Mouse (Mus musculus): ENCODE measurements at regions not wholly inside any gene's neighbourhood (a gene's known extent, or its start where the extent isn't known, plus 50 kb on each side); places are given as distances from the start of the nearest gene placed in this dataset.

DNA sequence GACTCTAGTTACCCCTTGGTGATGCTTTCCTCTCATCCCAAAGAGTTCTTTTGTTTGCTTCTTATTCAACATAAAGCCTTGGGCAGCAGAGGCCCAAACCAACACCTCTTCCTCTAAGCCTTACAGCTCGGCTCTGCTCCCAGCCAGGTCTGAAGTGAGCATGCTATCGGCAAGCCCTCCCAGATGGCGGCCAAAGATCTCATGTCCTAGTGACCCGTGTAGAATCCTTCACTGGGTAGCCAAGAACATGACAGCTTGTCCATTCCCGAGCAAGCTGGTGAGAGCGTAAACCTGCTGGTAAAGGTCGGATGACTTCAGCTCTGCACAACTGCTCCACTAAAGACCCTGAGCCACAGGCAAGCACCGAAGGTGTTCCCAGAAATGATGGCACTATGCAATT lies 568.4 kb downstream of the Tmem132b start:
- no peaks in the 10 kb centered on the region for H3K27me3 ChIP-seq (replicated peaks; ENCODE audit: control insufficient read depth, insufficient read depth, low read length)
- H3K36me3 ChIP-seq (ENCODE audit: control insufficient read depth, insufficient read depth, low read length): no peaks in the 10 kb centered on the region
- no peak for DNase-seq (ENCODE audit: low spot score)
- H3K4me2 ChIP-seq: no peak overlapping the region
- no peak overlapping the region for H3K4me3 ChIP-seq (ENCODE audit: low read depth, low read length)
- H3K9ac ChIP-seq (ENCODE audit: low read depth, low read length): no peak overlapping the region
- H3K4me1 ChIP-seq (replicated peaks; ENCODE audit: control insufficient read depth, insufficient read depth, low read length): no peaks in the 10 kb centered on the region
- H3K9me3 ChIP-seq (ENCODE audit: control insufficient read depth, low read length): no peaks in the 10 kb centered on the region; the same call in 1 of the 2 replicates
- 86% methylated on average over 8 of the region's 8 CpGs for WGBS
- no peak for ATAC-seq (replicated peaks; ENCODE audit: low FRiP score)
- H3K27ac ChIP-seq (ENCODE audit: low read depth, low read length): no peak overlapping the region

DNA sequence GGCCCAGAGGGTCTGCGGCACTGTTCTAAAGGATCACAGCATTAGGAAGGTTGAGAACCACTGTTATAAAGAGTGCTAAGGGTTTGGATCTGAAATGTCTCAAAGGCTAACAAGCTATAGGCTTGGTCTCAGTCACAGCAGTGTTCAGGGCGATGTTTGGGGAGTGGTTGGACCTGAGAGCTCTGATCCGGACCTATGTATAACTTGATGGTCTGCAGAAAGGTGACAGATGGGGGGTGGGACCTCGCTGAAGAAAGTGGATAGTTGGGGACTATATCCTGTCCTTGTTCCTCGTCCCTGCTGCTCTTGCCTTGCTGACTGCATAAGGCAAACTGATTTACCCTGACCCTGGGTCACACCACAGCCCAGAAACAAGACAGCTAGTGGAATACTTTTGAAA lies 572.9 kb downstream of the Tmem132b start:
- 75% methylated on average over 5 of the region's 5 CpGs for WGBS
- H3K4me1 ChIP-seq (replicated peaks; ENCODE audit: control insufficient read depth, insufficient read depth, low read length): no peaks in the 10 kb centered on the region
- H3K4me3 ChIP-seq (ENCODE audit: low read depth, low read length): no peak overlapping the region
- no peak overlapping the region for H3K4me2 ChIP-seq
- no peaks in the 10 kb centered on the region for H3K36me3 ChIP-seq (ENCODE audit: control insufficient read depth, insufficient read depth, low read length)
- no peak overlapping the region for H3K27ac ChIP-seq (ENCODE audit: low read depth, low read length)
- ATAC-seq (replicated peaks; ENCODE audit: low FRiP score) (no peak), DNase-seq (ENCODE audit: low spot score) (no peak)
- no peaks in the 10 kb centered on the region for H3K27me3 ChIP-seq (replicated peaks; ENCODE audit: control insufficient read depth, insufficient read depth, low read length)
- H3K9ac ChIP-seq (ENCODE audit: low read depth, low read length): no peak overlapping the region
- no peaks in the 10 kb centered on the region; the same call in 1 of the 2 replicates for H3K9me3 ChIP-seq (ENCODE audit: control insufficient read depth, low read length)

DNA sequence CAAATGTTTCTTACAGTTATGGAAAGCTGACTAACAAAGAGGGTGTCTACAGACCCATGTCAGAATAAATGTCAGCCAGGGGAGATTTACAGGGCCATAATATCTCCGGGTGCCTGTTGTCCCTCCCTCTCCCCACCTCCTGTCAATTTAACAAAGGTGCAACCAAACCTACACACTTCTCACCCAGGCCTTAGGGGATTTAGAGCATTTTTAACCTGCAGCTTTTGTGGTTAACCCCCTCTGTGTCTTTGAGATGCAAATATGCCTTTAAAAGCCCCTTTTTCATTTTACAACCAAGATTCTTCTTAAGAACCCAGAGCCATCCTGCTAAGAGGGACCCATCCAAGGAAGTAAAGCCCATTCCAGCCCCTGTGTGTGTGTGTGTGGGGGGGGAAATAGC lies 573.3 kb downstream of the Tmem132b start:
- Histone ChIP-seq H3K9me3 (ENCODE audit: control insufficient read depth, low read length) (no peaks in the 10 kb centered on the region; the same call in 1 of the 2 replicates), H3K27me3 (replicated peaks; ENCODE audit: control insufficient read depth, insufficient read depth, low read length) (no peaks in the 10 kb centered on the region), H3K4me2 (no peak overlapping the region), H3K27ac (ENCODE audit: low read depth, low read length) (no peak overlapping the region), H3K4me1 (replicated peaks; ENCODE audit: control insufficient read depth, insufficient read depth, low read length) (no peaks in the 10 kb centered on the region), H3K9ac (ENCODE audit: low read depth, low read length) (no peak overlapping the region), H3K4me3 (ENCODE audit: low read depth, low read length) (no peak overlapping the region), H3K36me3 (ENCODE audit: control insufficient read depth, insufficient read depth, low read length) (no peaks in the 10 kb centered on the region)
- DNase-seq (ENCODE audit: low spot score) (no peak), ATAC-seq (replicated peaks; ENCODE audit: low FRiP score) (no peak)
- WGBS: 70% methylated on average over 1 of the region's 1 CpGs

DNA sequence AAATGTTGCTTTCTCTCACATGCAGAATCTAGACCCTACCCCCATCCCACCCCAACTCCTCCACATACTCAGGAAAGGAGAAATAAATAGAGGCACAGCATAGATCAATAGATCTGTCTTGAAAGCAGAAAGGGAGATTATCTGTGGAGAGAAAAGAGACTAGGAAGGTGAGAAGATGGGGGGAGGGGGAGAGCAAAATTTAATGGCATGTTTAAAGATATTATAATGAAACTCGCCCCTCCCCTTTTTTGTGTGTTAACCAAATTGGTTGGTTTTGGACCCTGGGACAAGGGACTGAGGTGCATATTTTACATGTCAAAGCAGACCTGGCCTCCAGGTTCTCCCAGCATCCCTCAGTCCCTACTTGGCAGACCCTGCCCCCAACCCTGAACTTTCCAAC lies 573.9 kb downstream of the Tmem132b start:
- H3K9me3 ChIP-seq (ENCODE audit: control insufficient read depth, low read length): no peaks in the 10 kb centered on the region; the same call in 1 of the 2 replicates
- no peak overlapping the region for H3K9ac ChIP-seq (ENCODE audit: low read depth, low read length)
- DNase-seq (ENCODE audit: low spot score) (no peak), ATAC-seq (replicated peaks; ENCODE audit: low FRiP score) (no peak)
- H3K36me3 ChIP-seq (ENCODE audit: control insufficient read depth, insufficient read depth, low read length): no peaks in the 10 kb centered on the region
- no peaks in the 10 kb centered on the region for H3K27me3 ChIP-seq (replicated peaks; ENCODE audit: control insufficient read depth, insufficient read depth, low read length)
- H3K4me1 ChIP-seq (replicated peaks; ENCODE audit: control insufficient read depth, insufficient read depth, low read length): no peaks in the 10 kb centered on the region
- H3K4me3 ChIP-seq (ENCODE audit: low read depth, low read length): no peak overlapping the region
- WGBS: 83% methylated on average over 1 of the region's 1 CpGs
- H3K4me2 ChIP-seq: no peak overlapping the region
- H3K27ac ChIP-seq (ENCODE audit: low read depth, low read length): no peak overlapping the region

DNA sequence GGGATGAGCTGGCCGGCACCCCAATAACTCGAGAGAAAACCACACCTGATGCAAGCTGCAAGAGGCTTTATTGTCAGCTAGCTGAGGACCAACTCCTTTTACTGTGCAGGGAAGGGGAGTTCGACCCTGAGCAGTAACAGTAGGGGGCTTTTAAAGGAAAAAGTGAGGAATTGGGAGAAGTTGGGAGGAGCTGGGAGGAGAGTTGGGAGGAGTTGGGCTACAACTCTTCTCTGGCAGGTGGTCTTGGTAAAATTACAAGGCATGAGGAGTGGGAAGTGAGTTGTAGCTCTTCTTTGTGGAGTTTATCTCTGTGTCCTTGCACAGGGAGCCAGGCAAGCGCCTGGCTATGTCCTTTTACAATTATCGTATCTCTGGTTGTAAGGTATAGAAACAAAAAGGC lies 575.4 kb downstream of the Tmem132b start:
- Histone ChIP-seq H3K4me3 (ENCODE audit: low read depth, low read length) (no peak overlapping the region), H3K9me3 (ENCODE audit: control insufficient read depth, low read length) (no peaks in the 10 kb centered on the region; the same call in 1 of the 2 replicates), H3K27me3 (replicated peaks; ENCODE audit: control insufficient read depth, insufficient read depth, low read length) (no peaks in the 10 kb centered on the region), H3K27ac (ENCODE audit: low read depth, low read length) (no peak overlapping the region), H3K36me3 (ENCODE audit: control insufficient read depth, insufficient read depth, low read length) (no peaks in the 10 kb centered on the region), H3K4me1 (replicated peaks; ENCODE audit: control insufficient read depth, insufficient read depth, low read length) (no peaks in the 10 kb centered on the region), H3K9ac (ENCODE audit: low read depth, low read length) (no peak overlapping the region), H3K4me2 (no peak overlapping the region)
- WGBS: 75% methylated on average over 5 of the region's 5 CpGs
- no peak for DNase-seq (ENCODE audit: low spot score)
- ATAC-seq (replicated peaks; ENCODE audit: low FRiP score): no peak

DNA sequence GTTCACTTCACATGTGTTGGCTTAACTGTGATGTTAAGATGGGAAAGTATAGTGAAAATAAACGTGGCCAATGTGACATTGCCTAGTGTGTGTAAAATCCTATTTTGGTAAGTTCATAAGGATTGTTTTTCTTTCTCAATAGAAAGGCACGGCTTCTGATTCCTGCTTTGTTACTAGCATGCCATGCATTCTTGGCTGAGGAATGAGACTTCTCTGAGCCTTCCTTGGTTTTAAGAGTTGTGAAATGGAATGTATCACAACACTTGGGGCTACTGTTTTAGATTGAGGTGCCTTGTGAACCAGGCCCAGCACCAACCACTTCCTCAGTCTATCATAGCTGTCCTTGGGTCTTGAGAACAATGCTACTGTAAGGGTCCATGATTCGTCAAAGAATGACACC lies 577.3 kb downstream of the Tmem132b start:
- H3K4me2 ChIP-seq: no peak overlapping the region
- H3K36me3 ChIP-seq (ENCODE audit: control insufficient read depth, insufficient read depth, low read length): no peaks in the 10 kb centered on the region
- ATAC-seq (replicated peaks; ENCODE audit: low FRiP score) (no peak), DNase-seq (ENCODE audit: low spot score) (no peak)
- 60% methylated on average over 3 of the region's 3 CpGs for WGBS
- no peaks in the 10 kb centered on the region; the same call in 1 of the 2 replicates for H3K9me3 ChIP-seq (ENCODE audit: control insufficient read depth, low read length)
- H3K4me3 ChIP-seq (ENCODE audit: low read depth, low read length): no peak overlapping the region
- H3K27ac ChIP-seq (ENCODE audit: low read depth, low read length): no peak overlapping the region
- no peak overlapping the region for H3K9ac ChIP-seq (ENCODE audit: low read depth, low read length)
- no peaks in the 10 kb centered on the region for H3K27me3 ChIP-seq (replicated peaks; ENCODE audit: control insufficient read depth, insufficient read depth, low read length)
- H3K4me1 ChIP-seq (replicated peaks; ENCODE audit: control insufficient read depth, insufficient read depth, low read length): no peaks in the 10 kb centered on the region

DNA sequence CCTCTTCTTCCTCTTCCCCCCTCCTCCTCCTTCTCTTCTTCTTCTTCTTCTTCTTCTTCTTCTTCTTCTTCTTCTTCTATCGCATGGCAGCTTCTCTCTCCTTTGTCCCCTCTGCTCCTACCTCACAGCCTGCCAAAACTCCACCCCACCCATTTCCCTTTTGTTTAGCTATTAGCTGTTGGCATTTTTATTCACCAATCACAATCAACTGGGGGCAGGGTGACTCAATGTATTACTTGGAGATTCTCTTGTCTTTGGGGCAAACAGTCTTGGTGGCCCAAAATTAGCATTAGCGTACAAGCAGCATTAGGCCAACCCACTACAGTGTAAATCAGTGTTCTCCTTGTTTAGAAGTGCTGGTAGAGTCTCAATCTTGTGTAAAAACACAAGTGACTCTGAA lies 585.7 kb downstream of the Tmem132b start:
- H3K9me3 ChIP-seq (ENCODE audit: control insufficient read depth, low read length): no peaks in the 10 kb centered on the region; the same call in 1 of the 2 replicates
- no peak overlapping the region for H3K4me2 ChIP-seq
- WGBS: 80% methylated on average over 2 of the region's 2 CpGs
- no peak for DNase-seq (ENCODE audit: low spot score)
- no peak for ATAC-seq (replicated peaks; ENCODE audit: low FRiP score)
- H3K9ac ChIP-seq (ENCODE audit: low read depth, low read length): no peak overlapping the region
- no peaks in the 10 kb centered on the region for H3K4me1 ChIP-seq (replicated peaks; ENCODE audit: control insufficient read depth, insufficient read depth, low read length)
- no peaks in the 10 kb centered on the region for H3K27me3 ChIP-seq (replicated peaks; ENCODE audit: control insufficient read depth, insufficient read depth, low read length)
- H3K27ac ChIP-seq (ENCODE audit: low read depth, low read length): no peak overlapping the region
- no peaks in the 10 kb centered on the region for H3K36me3 ChIP-seq (ENCODE audit: control insufficient read depth, insufficient read depth, low read length)
- no peak overlapping the region for H3K4me3 ChIP-seq (ENCODE audit: low read depth, low read length)

DNA sequence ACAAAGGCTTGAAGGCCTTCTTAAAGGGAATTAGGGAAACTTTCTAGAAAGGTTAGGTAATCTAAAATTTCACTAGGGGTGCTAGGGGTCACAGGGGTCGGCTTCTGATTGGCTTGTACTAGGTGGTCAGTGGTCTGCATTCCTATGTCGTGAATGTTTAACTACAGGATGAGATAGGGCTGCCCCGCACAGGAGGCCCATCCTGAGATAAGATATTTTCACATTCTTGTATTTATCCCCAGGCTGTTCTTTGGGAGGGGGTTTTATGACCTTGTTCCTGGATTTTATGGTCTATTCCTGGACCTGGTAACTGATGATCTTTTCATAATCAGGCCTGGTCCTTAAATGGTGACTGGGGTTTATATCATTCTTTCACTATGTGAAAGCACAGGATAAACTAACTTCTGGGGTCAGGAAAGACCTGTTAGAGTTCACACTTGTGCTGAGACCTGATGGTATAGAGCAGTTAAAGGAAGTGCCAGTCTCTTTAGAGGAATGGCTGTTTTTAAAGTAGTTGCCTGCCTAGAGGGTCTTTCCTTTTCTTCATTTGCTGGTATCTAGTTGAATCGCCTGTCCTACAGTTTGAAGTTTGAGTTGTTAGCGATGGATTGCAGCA lies 586.4 kb downstream of the Tmem132b start:
- Histone ChIP-seq H3K4me2 (no peak overlapping the region), H3K9ac (ENCODE audit: low read depth, low read length) (no peak overlapping the region), H3K9me3 (ENCODE audit: control insufficient read depth, low read length) (no peaks in the 10 kb centered on the region; the same call in 1 of the 2 replicates), H3K36me3 (ENCODE audit: control insufficient read depth, insufficient read depth, low read length) (no peaks in the 10 kb centered on the region), H3K4me1 (replicated peaks; ENCODE audit: control insufficient read depth, insufficient read depth, low read length) (no peaks in the 10 kb centered on the region), H3K27me3 (replicated peaks; ENCODE audit: control insufficient read depth, insufficient read depth, low read length) (no peaks in the 10 kb centered on the region), H3K27ac (ENCODE audit: low read depth, low read length) (no peak overlapping the region), H3K4me3 (ENCODE audit: low read depth, low read length) (no peak overlapping the region)
- DNase-seq (ENCODE audit: low spot score) (no peak), ATAC-seq (replicated peaks; ENCODE audit: low FRiP score) (no peak)
- 43% methylated on average over 5 of the region's 5 CpGs for WGBS

DNA sequence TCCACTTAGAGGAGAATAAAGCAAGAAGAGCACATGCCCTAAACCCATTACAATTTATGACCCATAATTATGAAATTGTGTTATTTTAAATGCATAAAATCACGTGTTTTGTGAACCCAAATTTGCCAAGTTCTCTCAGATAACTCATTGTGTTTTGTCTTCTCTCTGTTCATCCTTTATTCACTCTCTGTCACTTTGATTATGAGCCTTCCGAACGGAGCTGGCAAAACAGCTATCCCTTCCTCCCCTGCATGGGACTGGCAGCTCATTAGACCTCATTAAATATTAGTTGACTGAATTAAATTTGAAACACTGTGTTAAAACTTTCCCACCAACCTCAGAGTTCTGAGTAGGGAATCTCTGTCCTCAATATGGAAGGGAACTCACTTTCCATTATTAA lies 587.2 kb downstream of the Tmem132b start:
- DNase-seq (ENCODE audit: low spot score) (no peak), ATAC-seq (replicated peaks; ENCODE audit: low FRiP score) (no peak)
- Histone ChIP-seq H3K4me1 (replicated peaks; ENCODE audit: control insufficient read depth, insufficient read depth, low read length) (no peaks in the 10 kb centered on the region), H3K36me3 (ENCODE audit: control insufficient read depth, insufficient read depth, low read length) (no peaks in the 10 kb centered on the region), H3K27me3 (replicated peaks; ENCODE audit: control insufficient read depth, insufficient read depth, low read length) (no peaks in the 10 kb centered on the region), H3K27ac (ENCODE audit: low read depth, low read length) (no peak overlapping the region), H3K9me3 (ENCODE audit: control insufficient read depth, low read length) (no peaks in the 10 kb centered on the region; the same call in 1 of the 2 replicates), H3K9ac (ENCODE audit: low read depth, low read length) (no peak overlapping the region), H3K4me3 (ENCODE audit: low read depth, low read length) (no peak overlapping the region), H3K4me2 (no peak overlapping the region)
- 71% methylated on average over 3 of the region's 3 CpGs for WGBS
